Mouse (Mus musculus) cerebellum, adult 2 months (tissue): ENCODE measurements around the gene Ism1. TPM values are rescaled to one million over a fixed set of nuclear protein-coding genes. Genes with fewer than 3 reads are reported as not detected.

Experiments used
- DNase-seq, 2 experiments: peaks; one replicate each; pipeline ENCODE4 v3.0.0; 2021
- H3K27ac ChIP-seq: fragments of 200-500 bp; 2 replicates; pipeline ENCODE4 v1.5.1; 2012; ENCODE audit warnings: low read length, control low read depth, inconsistent platforms; ENCODE audit not compliant: insufficient read depth
- H3K27me3 ChIP-seq: fragments of 200-500 bp; 2 replicates; pipeline ENCODE4 v1.6.1; 2012; ENCODE audit warnings: inconsistent platforms, mild to moderate bottlenecking, low read length, moderate library complexity; ENCODE audit not compliant: control insufficient read depth, insufficient read depth
- H3K4me1 ChIP-seq: fragments of 200-500 bp; 2 replicates; pipeline ENCODE4 v1.6.1; 2011; ENCODE audit warnings: low read length; ENCODE audit not compliant: control insufficient read depth, insufficient read depth
- H3K4me3 ChIP-seq: fragments of 200-500 bp; replicated peaks from 2 replicates; pipeline ENCODE3; 2011; ENCODE audit warnings: mild to moderate bottlenecking, low read depth, low read length, control low read depth; ENCODE audit not compliant: insufficient read depth
- CTCF ChIP-seq: fragments of 200-500 bp; IDR thresholded peaks from 2 replicates; pipeline ENCODE4 v1.5.1; 2011; ENCODE audit warnings: low read depth, mild to moderate bottlenecking, control low read depth, low read length, moderate library complexity, borderline replicate concordance; ENCODE audit not compliant: insufficient read depth
- POLR2A ChIP-seq: fragments of 200-500 bp; IDR thresholded peaks from 2 replicates; pipeline ENCODE4 v1.6.1; 2011; ENCODE audit warnings: low read length, control low read depth, borderline replicate concordance; ENCODE audit not compliant: insufficient read depth
- WGBS: fragments of 180-500 bp; shearing (Covaris S2); methylation state at CpG from one replicate; pipeline ENCODE4 v1.1.7; 2018; 5-methylcytosine and 5-hydroxymethylcytosine counted together
- polyA plus RNA-seq: library from polyadenylated mRNA; depleted of rRNA; stranded (reverse); fragments of >200 nt; gene quantifications from 2 replicates; pipeline ENCODE4 v1.2.3, GENCODE M21; 2012

Gene Ism1
- polyA plus RNA-seq, 1 experiment: 2.0 TPM

- 72% methylated on average over 5 of the region's 5 CpGs for WGBS
- no peak overlapping the region for H3K4me3 ChIP-seq
These were observed 86.4 kb downstream of the Ism1 start for GRCm38 (mm10) chr2:139764355-139764754.

GRCm38 (mm10) chr2:139774949-139775570, 97.1 kb downstream of the Ism1 start:
- DNase-seq: no peak
- TF ChIP-seq POLR2A (no peak), CTCF (no peak)
- Histone ChIP-seq H3K27ac (no peak overlapping the region), H3K4me3 (no peak overlapping the region), H3K4me1 (no peaks in the 10 kb centered on the region), H3K27me3 (no peaks in the 10 kb centered on the region)
- 82% methylated on average over 8 of the region's 8 CpGs for WGBS

More at GRCm38 (mm10) chr2:139764355-139764754, 86.4 kb downstream of the Ism1 start:
- H3K27me3 ChIP-seq: no peaks in the 10 kb centered on the region
- H3K4me1 ChIP-seq: no peaks in the 10 kb centered on the region
- no peak for DNase-seq
- TF ChIP-seq POLR2A (no peak), CTCF (no peak)
- no peak overlapping the region for H3K27ac ChIP-seq

- Histone ChIP-seq H3K27me3 (no peaks in the 10 kb centered on the region), H3K4me3 (no peak overlapping the region), H3K4me1 (no peaks in the 10 kb centered on the region), H3K27ac (no peak overlapping the region)
- TF ChIP-seq CTCF (no peak), POLR2A (no peak)
- no peak for DNase-seq
- WGBS: 35% methylated on average over 1 of the region's 1 CpGs
These were observed 98.7 kb downstream of the Ism1 start for GRCm38 (mm10) chr2:139776644-139777043.

DNA sequence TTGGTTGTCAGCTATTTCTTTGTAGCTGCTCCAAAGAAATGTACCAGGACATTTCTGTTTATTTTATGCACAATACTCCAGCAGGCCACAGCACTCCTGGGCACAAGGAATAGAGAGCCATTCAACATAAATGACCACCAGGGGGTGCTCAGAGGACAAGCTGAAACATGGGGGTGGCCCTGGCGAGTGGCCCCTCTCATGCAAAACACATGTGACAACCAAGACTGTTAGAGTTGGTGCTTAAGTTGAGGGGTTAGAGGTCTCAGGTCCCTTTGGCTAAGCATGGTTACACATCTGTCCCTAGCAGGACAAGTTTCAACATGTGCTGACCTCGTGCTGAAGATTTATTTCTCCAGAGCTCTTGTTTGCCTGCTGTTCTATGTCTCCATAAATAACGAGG, 100.3 kb downstream of the Ism1 start:
- Histone ChIP-seq H3K4me3 (no peak overlapping the region), H3K4me1 (no peaks in the 10 kb centered on the region), H3K27ac (no peak overlapping the region), H3K27me3 (no peaks in the 10 kb centered on the region)
- 50% methylated on average over 3 of the region's 3 CpGs for WGBS
- DNase-seq: no peak
- TF ChIP-seq CTCF (0 out of 2 replicates have a peak, but pooled peaks have one; percentile 20), POLR2A (no peak)

GRCm38 (mm10) chr2:139783318-139783850, 105.4 kb downstream of the Ism1 start:
- DNase-seq: no peak
- Histone ChIP-seq H3K27me3 (no peaks in the 10 kb centered on the region), H3K27ac (no peak overlapping the region), H3K4me1 (no peaks in the 10 kb centered on the region), H3K4me3 (no peak overlapping the region)
- 90% methylated on average over 8 of the region's 8 CpGs for WGBS
- TF ChIP-seq CTCF (no peak), POLR2A (no peak)

GRCm38 (mm10) chr2:139784465-139784864, 106.5 kb downstream of the Ism1 start:
- 59% methylated on average over 1 of the region's 1 CpGs for WGBS
- Histone ChIP-seq H3K4me3 (no peak overlapping the region), H3K27ac (no peak overlapping the region), H3K4me1 (no peaks in the 10 kb centered on the region), H3K27me3 (no peaks in the 10 kb centered on the region)
- no peak for TF ChIP-seq CTCF
- TF ChIP-seq POLR2A: no peak
- no peak for DNase-seq

DNA sequence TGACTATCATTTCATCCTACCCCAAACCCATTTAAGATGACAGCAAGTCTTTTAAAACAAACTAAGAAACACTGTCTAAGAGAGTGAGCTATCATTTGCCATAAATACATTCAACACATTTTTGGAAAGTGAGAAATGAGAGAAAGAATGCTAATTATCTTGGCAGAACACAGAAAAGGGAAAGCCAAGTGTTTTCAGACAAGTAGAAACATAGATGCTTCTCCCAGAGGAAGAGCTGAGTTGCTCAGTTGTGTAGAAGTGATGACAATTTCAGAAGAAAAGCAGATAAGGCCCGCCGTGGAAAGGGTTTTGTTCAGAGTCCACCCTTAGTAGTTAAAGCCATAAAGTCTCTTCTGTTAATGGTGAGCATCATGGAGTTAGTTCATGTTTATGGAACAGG, 107.0 kb downstream of the Ism1 start:
- H3K27me3 ChIP-seq: no peaks in the 10 kb centered on the region
- no peak for DNase-seq
- H3K27ac ChIP-seq: no peak overlapping the region
- 93% methylated on average over 2 of the region's 2 CpGs for WGBS
- TF ChIP-seq CTCF (no peak), POLR2A (no peak)
- H3K4me3 ChIP-seq: no peak overlapping the region
- H3K4me1 ChIP-seq: no peaks in the 10 kb centered on the region

- no peak for DNase-seq
- Histone ChIP-seq H3K27me3 (no peaks in the 10 kb centered on the region), H3K4me3 (no peak overlapping the region), H3K4me1 (no peaks in the 10 kb centered on the region), H3K27ac (no peak overlapping the region)
- 76% methylated on average over 4 of the region's 4 CpGs for WGBS
- TF ChIP-seq CTCF (no peak), POLR2A (no peak)
These were observed 110.7 kb downstream of the Ism1 start for GRCm38 (mm10) chr2:139788658-139789057.
